Mouse (Mus musculus): ENCODE results near the gene Cbfa2t2. TPM values are rescaled to one million over a fixed set of nuclear protein-coding genes. Genes with fewer than 3 reads are reported as not detected.
A peak's percentile ranks its signal among the peaks of the same experiment; 100 is the strongest.

Gene Cbfa2t2
- polyA plus RNA-seq, 1 experiment from 2014 or later: 48.8 TPM

GRCm38 (mm10) chr2:154532888-154533287 lies 96.6 kb downstream of the Cbfa2t2 start:
- Histone ChIP-seq H3K27me3 (ENCODE audit: control insufficient read depth, insufficient read depth, low read length) (no peaks in the 10 kb centered on the region), H3K9me3 (ENCODE audit: control insufficient read depth, low read length) (no peaks in the 10 kb centered on the region), H3K4me1 (ENCODE audit: control insufficient read depth, insufficient read depth, low read length) (no peaks in the 10 kb centered on the region), H3K4me3 (ENCODE audit: low read depth, low read length) (no peak overlapping the region), H3K27ac (ENCODE audit: low read depth, low read length) (no peak overlapping the region), H3K4me2 (ENCODE audit: low read depth, low read length) (no peak overlapping the region), H3K36me3 (ENCODE audit: control insufficient read depth, insufficient read depth, low read length) (peaks cover 31% of the 10 kb centered on the region), H3K9ac (replicated peaks; ENCODE audit: low read depth, low read length) (no peak overlapping the region)
- ATAC-seq (ENCODE audit: low read depth): no peak
- 48% methylated on average over 3 of the region's 3 CpGs for WGBS

- Histone ChIP-seq H3K4me3 (ENCODE audit: low read depth, low read length) (no peak overlapping the region), H3K36me3 (ENCODE audit: control insufficient read depth, insufficient read depth, low read length) (peaks cover 26% of the 10 kb centered on the region), H3K27me3 (ENCODE audit: control insufficient read depth, insufficient read depth, low read length) (no peaks in the 10 kb centered on the region), H3K9ac (replicated peaks; ENCODE audit: low read depth, low read length) (no peak overlapping the region), H3K27ac (ENCODE audit: low read depth, low read length) (no peak overlapping the region), H3K4me1 (ENCODE audit: control insufficient read depth, insufficient read depth, low read length) (peaks cover 7% of the 10 kb centered on the region; the same call in 1 of the 2 replicates), H3K9me3 (ENCODE audit: control insufficient read depth, low read length) (no peaks in the 10 kb centered on the region), H3K4me2 (ENCODE audit: low read depth, low read length) (no peak overlapping the region)
- no peak for ATAC-seq (ENCODE audit: low read depth)
- 94% methylated on average over 12 of the region's 12 CpGs for WGBS
These were observed 98.5 kb downstream of the Cbfa2t2 start for GRCm38 (mm10) chr2:154534704-154535270.

GRCm38 (mm10) chr2:154538310-154538709 lies 102.0 kb downstream of the Cbfa2t2 start:
- H3K9ac ChIP-seq (replicated peaks; ENCODE audit: low read depth, low read length): no peak overlapping the region

GRCm38 (mm10) chr2:154538710-154539109 lies 102.4 kb downstream of the Cbfa2t2 start:
- Histone ChIP-seq H3K4me3 (ENCODE audit: low read depth, low read length) (no peak overlapping the region), H3K36me3 (ENCODE audit: control insufficient read depth, insufficient read depth, low read length) (peaks cover 13% of the 10 kb centered on the region), H3K9ac (replicated peaks; ENCODE audit: low read depth, low read length) (no peak overlapping the region), H3K9me3 (ENCODE audit: control insufficient read depth, low read length) (no peaks in the 10 kb centered on the region), H3K4me1 (ENCODE audit: control insufficient read depth, insufficient read depth, low read length) (peaks cover 7% of the 10 kb centered on the region; the same call in 1 of the 2 replicates), H3K4me2 (ENCODE audit: low read depth, low read length) (no peak overlapping the region), H3K27ac (ENCODE audit: low read depth, low read length) (0 out of 2 replicates have a peak overlapping the region, but pooled peaks have one; percentile 16), H3K27me3 (ENCODE audit: control insufficient read depth, insufficient read depth, low read length) (no peaks in the 10 kb centered on the region)
- 26% methylated on average over 3 of the region's 3 CpGs for WGBS
- no peak for ATAC-seq (ENCODE audit: low read depth)

More at GRCm38 (mm10) chr2:154538310-154538709, 102.0 kb downstream of the Cbfa2t2 start:
- peaks cover 7% of the 10 kb centered on the region; the same call in 1 of the 2 replicates for H3K4me1 ChIP-seq (ENCODE audit: control insufficient read depth, insufficient read depth, low read length)
- H3K4me3 ChIP-seq (ENCODE audit: low read depth, low read length): no peak overlapping the region
- H3K9me3 ChIP-seq (ENCODE audit: control insufficient read depth, low read length): no peaks in the 10 kb centered on the region
- no peak overlapping the region for H3K27ac ChIP-seq (ENCODE audit: low read depth, low read length)
- no peaks in the 10 kb centered on the region for H3K27me3 ChIP-seq (ENCODE audit: control insufficient read depth, insufficient read depth, low read length)
- peaks cover 13% of the 10 kb centered on the region for H3K36me3 ChIP-seq (ENCODE audit: control insufficient read depth, insufficient read depth, low read length)
- WGBS: 38% methylated on average over 2 of the region's 2 CpGs
- H3K4me2 ChIP-seq (ENCODE audit: low read depth, low read length): no peak overlapping the region
- ATAC-seq (ENCODE audit: low read depth): no peak

- Histone ChIP-seq H3K9ac (replicated peaks; ENCODE audit: low read depth, low read length) (no peak overlapping the region), H3K9me3 (ENCODE audit: control insufficient read depth, low read length) (no peaks in the 10 kb centered on the region), H3K4me1 (ENCODE audit: control insufficient read depth, insufficient read depth, low read length) (peaks cover 7% of the 10 kb centered on the region; the same call in 1 of the 2 replicates), H3K4me2 (ENCODE audit: low read depth, low read length) (no peak overlapping the region), H3K27ac (ENCODE audit: low read depth, low read length) (no peak overlapping the region), H3K36me3 (ENCODE audit: control insufficient read depth, insufficient read depth, low read length) (peaks cover 11% of the 10 kb centered on the region), H3K4me3 (ENCODE audit: low read depth, low read length) (no peak overlapping the region), H3K27me3 (ENCODE audit: control insufficient read depth, insufficient read depth, low read length) (no peaks in the 10 kb centered on the region)
- no peak for ATAC-seq (ENCODE audit: low read depth)
- WGBS: 64% methylated on average over 3 of the region's 3 CpGs
These were observed 103.4 kb downstream of the Cbfa2t2 start for GRCm38 (mm10) chr2:154539720-154540119.

GRCm38 (mm10) chr2:154541630-154542029 lies 105.3 kb downstream of the Cbfa2t2 start:
- 87% methylated on average over 2 of the region's 2 CpGs for WGBS

GRCm38 (mm10) chr2:154543567-154544347 lies 107.5 kb downstream of the Cbfa2t2 start:
- Histone ChIP-seq H3K36me3 (ENCODE audit: control insufficient read depth, insufficient read depth, low read length) (no peaks in the 10 kb centered on the region), H3K9me3 (ENCODE audit: control insufficient read depth, low read length) (no peaks in the 10 kb centered on the region), H3K9ac (replicated peaks; ENCODE audit: low read depth, low read length) (no peak overlapping the region), H3K4me1 (ENCODE audit: control insufficient read depth, insufficient read depth, low read length) (peaks cover 4% of the 10 kb centered on the region; the same call in 1 of the 2 replicates), H3K27me3 (ENCODE audit: control insufficient read depth, insufficient read depth, low read length) (no peaks in the 10 kb centered on the region), H3K4me3 (ENCODE audit: low read depth, low read length) (no peak overlapping the region), H3K4me2 (ENCODE audit: low read depth, low read length) (no peak overlapping the region), H3K27ac (ENCODE audit: low read depth, low read length) (peak overlapping the region; percentile 39; the same call in 1 of the 2 replicates)
- peak; percentile 44; the same call in 1 of the 2 replicates for ATAC-seq (ENCODE audit: low read depth)
- WGBS: 80% methylated on average over 9 of the region's 9 CpGs

More at GRCm38 (mm10) chr2:154541630-154542029, 105.3 kb downstream of the Cbfa2t2 start:
- no peak overlapping the region for H3K4me3 ChIP-seq (ENCODE audit: low read depth, low read length)
- no peaks in the 10 kb centered on the region for H3K27me3 ChIP-seq (ENCODE audit: control insufficient read depth, insufficient read depth, low read length)
- no peak overlapping the region for H3K4me2 ChIP-seq (ENCODE audit: low read depth, low read length)
- H3K4me1 ChIP-seq (ENCODE audit: control insufficient read depth, insufficient read depth, low read length): peaks cover 7% of the 10 kb centered on the region; the same call in 1 of the 2 replicates
- no peak for ATAC-seq (ENCODE audit: low read depth)
- H3K27ac ChIP-seq (ENCODE audit: low read depth, low read length): no peak overlapping the region
- peaks cover 3% of the 10 kb centered on the region for H3K36me3 ChIP-seq (ENCODE audit: control insufficient read depth, insufficient read depth, low read length)
- no peaks in the 10 kb centered on the region for H3K9me3 ChIP-seq (ENCODE audit: control insufficient read depth, low read length)
- no peak overlapping the region for H3K9ac ChIP-seq (replicated peaks; ENCODE audit: low read depth, low read length)

GRCm38 (mm10) chr2:154546711-154547110 lies 110.4 kb downstream of the Cbfa2t2 start, which contains the start of gene 1700003F12Rik:
Gene 1700003F12Rik, plus strand, starts transcription at chr2:154547085.
- Histone ChIP-seq H3K4me1 (ENCODE audit: control insufficient read depth, insufficient read depth, low read length) (peaks cover 5% of the 10 kb centered on the region; the same call in 1 of the 2 replicates), H3K27ac (ENCODE audit: low read depth, low read length) (no peak within 1 kb of the TSS), H3K27me3 (ENCODE audit: control insufficient read depth, insufficient read depth, low read length) (peaks cover 2% of the 10 kb centered on the region; the same call in 1 of the 2 replicates), H3K9ac (replicated peaks; ENCODE audit: low read depth, low read length) (no peak within 1 kb of the TSS), H3K4me3 (ENCODE audit: low read depth, low read length) (no peak within 1 kb of the TSS), H3K9me3 (ENCODE audit: control insufficient read depth, low read length) (no peaks in the 10 kb centered on the region), H3K4me2 (ENCODE audit: low read depth, low read length) (no peak within 1 kb of the TSS), H3K36me3 (ENCODE audit: control insufficient read depth, insufficient read depth, low read length) (no peaks in the 10 kb centered on the region)
- WGBS: 90% methylated on average over 10 of the region's 10 CpGs
- no peak for ATAC-seq (ENCODE audit: low read depth)

GRCm38 (mm10) chr2:154548688-154549087 lies 112.4 kb downstream of the Cbfa2t2 start:
- Histone ChIP-seq H3K9me3 (ENCODE audit: control insufficient read depth, low read length) (no peaks in the 10 kb centered on the region), H3K4me1 (ENCODE audit: control insufficient read depth, insufficient read depth, low read length) (peaks cover 9% of the 10 kb centered on the region; the same call in 1 of the 2 replicates), H3K27me3 (ENCODE audit: control insufficient read depth, insufficient read depth, low read length) (peaks cover 2% of the 10 kb centered on the region; the same call in 1 of the 2 replicates), H3K36me3 (ENCODE audit: control insufficient read depth, insufficient read depth, low read length) (no peaks in the 10 kb centered on the region), H3K4me3 (ENCODE audit: low read depth, low read length) (no peak overlapping the region), H3K9ac (replicated peaks; ENCODE audit: low read depth, low read length) (no peak overlapping the region), H3K4me2 (ENCODE audit: low read depth, low read length) (no peak overlapping the region), H3K27ac (ENCODE audit: low read depth, low read length) (no peak overlapping the region)
- 41% methylated on average over 3 of the region's 3 CpGs for WGBS
- no peak for ATAC-seq (ENCODE audit: low read depth)

All from neural tube, embryonic 14.5 days (tissue).